Mouse (Mus musculus) kidney, postnatal 0 days (tissue): ENCODE measurements at regions not wholly inside any gene's neighbourhood (a gene's known extent, or its start where the extent isn't known, plus 50 kb on each side); places are given as distances from the start of the nearest gene placed in this dataset.
"Not testable (repeated sequence)": the region's sequence is repeated elsewhere in the genome, so short reads cannot be mapped to it uniquely, and the experiment has no call there.

Source experiments
- ATAC-seq: fragments of 200-750 bp; cut with Nextera tagmentation; replicated peaks from 2 replicates; pipeline ENCODE4 v1.8.0; 2017; ENCODE audit warnings: low read depth, moderate number of reproducible peaks, moderate TSS enrichment, moderate library complexity; ENCODE audit not compliant: low FRiP score
- DNase-seq: peaks from one replicate; pipeline ENCODE4 v3.0.0-alpha.2; 2016; ENCODE audit warnings: low spot score
- H3K27ac ChIP-seq: fragments of 300-500 bp; sonication (generic); 2 replicates; pipeline ENCODE4 v1.5.1; 2014; ENCODE audit warnings: mild to moderate bottlenecking
- H3K27me3 ChIP-seq: fragments of 300-500 bp; sonication (generic); 2 replicates; pipeline ENCODE4 v1.6.1; 2014; ENCODE audit warnings: low read length, mixed read lengths; ENCODE audit not compliant: insufficient read depth
- H3K36me3 ChIP-seq: fragments of 300-500 bp; sonication (generic); 2 replicates; pipeline ENCODE4 v1.6.1; 2014; ENCODE audit warnings: low read length, mixed read lengths; ENCODE audit not compliant: insufficient read depth
- H3K4me1 ChIP-seq: fragments of 300-500 bp; sonication (generic); replicated peaks from 2 replicates; pipeline ENCODE4 v1.6.1; 2014; ENCODE audit warnings: antibody characterized with exemption, low read length, mixed read lengths; ENCODE audit not compliant: insufficient read depth
- H3K4me2 ChIP-seq: fragments of 300-500 bp; sonication (generic); 2 replicates; pipeline ENCODE4 v1.6.1; 2014; ENCODE audit warnings: mild to moderate bottlenecking, low read length, moderate library complexity, mixed read lengths
- H3K4me3 ChIP-seq: fragments of 300-500 bp; sonication (generic); replicated peaks from 2 replicates; pipeline ENCODE4 v1.5.1; 2014; ENCODE audit warnings: low read depth, low read length
- H3K9ac ChIP-seq: fragments of 300-500 bp; sonication (generic); 2 replicates; pipeline ENCODE4 v1.6.1; 2014; ENCODE audit warnings: low read depth, low read length
- H3K9me3 ChIP-seq: fragments of 300-500 bp; sonication (generic); replicated peaks from 2 replicates; pipeline ENCODE4 v1.6.1; 2016; ENCODE audit warnings: low read length, inconsistent platforms, mixed read lengths
- CTCF ChIP-seq: IDR thresholded peaks from 2 replicates; pipeline ENCODE4 v1.5.1; 2016; ENCODE audit warnings: antibody characterized with exemption, low read depth, mild to moderate bottlenecking, moderate library complexity
- WGBS: fragments of 180-500 bp; shearing (Covaris S2); extraction: QIAGEN DNeasy Blood & Tissue Kit; methylation state at CpG from one replicate; pipeline ENCODE4 v1.1.7; 2014; 5-methylcytosine and 5-hydroxymethylcytosine counted together

GRCm38 (mm10) chr5:77762013-77762412, 354.2 kb upstream of the Igfbp7 start:
- ATAC-seq (no peak), DNase-seq (no peak)
- Histone ChIP-seq H3K9ac (no peak overlapping the region), H3K9me3 (no peaks in the 10 kb centered on the region), H3K4me1 (no peaks in the 10 kb centered on the region), H3K4me2 (no peak overlapping the region), H3K27ac (no peak overlapping the region), H3K4me3 (no peak overlapping the region), H3K27me3 (no peaks in the 10 kb centered on the region), H3K36me3 (no peaks in the 10 kb centered on the region)
- WGBS = 85% methylated on average over 6 of the region's 6 CpGs
- no peak for TF ChIP-seq CTCF

- no peaks in the 10 kb centered on the region for H3K4me1 ChIP-seq
- WGBS = 93% methylated on average over 1 of the region's 1 CpGs
- no peaks in the 10 kb centered on the region for H3K27me3 ChIP-seq
- H3K4me2 ChIP-seq = no peak overlapping the region
- DNase-seq (no peak), ATAC-seq (no peak)
- H3K36me3 ChIP-seq = no peaks in the 10 kb centered on the region
- H3K9me3 ChIP-seq = no peaks in the 10 kb centered on the region
- H3K9ac ChIP-seq = no peak overlapping the region
- no peak overlapping the region for H3K27ac ChIP-seq
- H3K4me3 ChIP-seq = no peak overlapping the region
- no peak for TF ChIP-seq CTCF
Measured at GRCm38 (mm10) chr5:77748933-77749332, 341.1 kb upstream of the Igfbp7 start.

DNA sequence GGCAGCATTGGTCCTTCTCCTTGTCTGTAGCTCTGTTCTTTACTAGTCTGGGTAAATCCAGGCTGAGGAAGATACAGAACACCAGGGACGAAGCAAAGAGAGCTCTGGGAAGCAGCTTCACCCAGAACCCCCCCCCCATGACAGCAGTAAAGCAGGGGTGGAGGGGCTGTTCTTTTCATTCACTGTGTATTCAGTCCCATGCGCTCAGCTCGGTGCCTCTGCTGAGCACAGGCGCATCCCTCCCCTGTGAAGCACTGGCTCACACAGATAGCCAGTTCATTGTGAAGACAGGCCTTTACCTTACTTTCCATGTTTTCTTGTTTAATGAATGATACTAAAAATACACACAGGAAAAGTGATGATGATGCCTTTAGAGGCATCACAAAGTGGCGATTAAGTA, 338.8 kb upstream of the Igfbp7 start:
- ATAC-seq = no peak
- DNase-seq = no peak
- H3K9me3 ChIP-seq = no peaks in the 10 kb centered on the region
- no peak overlapping the region for H3K27ac ChIP-seq
- no peak overlapping the region for H3K4me2 ChIP-seq
- H3K4me1 ChIP-seq = no peaks in the 10 kb centered on the region
- no peak overlapping the region for H3K4me3 ChIP-seq
- H3K36me3 ChIP-seq = no peaks in the 10 kb centered on the region
- no peak overlapping the region for H3K9ac ChIP-seq
- 74% methylated on average over 5 of the region's 5 CpGs for WGBS
- no peak for TF ChIP-seq CTCF
- H3K27me3 ChIP-seq = no peaks in the 10 kb centered on the region

- no peak for DNase-seq
- Histone ChIP-seq H3K27ac (no peak overlapping the region), H3K4me2 (no peak overlapping the region), H3K9ac (no peak overlapping the region), H3K4me3 (no peak overlapping the region), H3K9me3 (no peaks in the 10 kb centered on the region), H3K36me3 (no peaks in the 10 kb centered on the region), H3K4me1 (no peaks in the 10 kb centered on the region), H3K27me3 (no peaks in the 10 kb centered on the region)
- TF ChIP-seq CTCF = no peak
- no peak for ATAC-seq
- 65% methylated on average over 3 of the region's 3 CpGs for WGBS
Measured at GRCm38 (mm10) chr5:77743467-77743866, 335.6 kb upstream of the Igfbp7 start.

DNA sequence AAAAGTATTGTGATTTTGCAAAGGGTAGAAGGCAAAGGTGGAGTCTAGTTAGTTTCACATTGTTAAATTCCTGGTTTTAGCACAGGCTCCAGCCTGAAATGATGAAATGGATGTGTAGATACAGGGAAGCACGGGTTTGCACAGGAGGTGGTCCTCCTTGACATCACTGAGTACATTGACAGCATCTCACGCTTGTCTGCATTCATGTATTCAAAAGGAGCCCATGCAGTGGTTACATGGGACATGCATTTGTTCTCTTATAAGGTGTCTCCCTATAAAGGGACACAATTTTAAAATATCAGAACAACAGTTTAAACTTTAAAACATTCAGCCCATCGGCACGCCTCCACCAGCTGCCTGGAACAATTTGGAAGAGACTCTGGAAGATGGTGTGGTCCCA, 322.4 kb upstream of the Igfbp7 start:
- H3K4me2 ChIP-seq, H3K9ac ChIP-seq, ATAC-seq, H3K4me3 ChIP-seq, H3K27ac ChIP-seq, H3K4me1 ChIP-seq, H3K9me3 ChIP-seq, DNase-seq, H3K36me3 ChIP-seq, H3K27me3 ChIP-seq: not testable (repeated sequence)
- WGBS = 85% methylated on average over 4 of the region's 4 CpGs

- TF ChIP-seq CTCF = peak; percentile 24; the same call in 1 of the 2 replicates
- Histone ChIP-seq H3K9me3 (no peaks in the 10 kb centered on the region), H3K36me3 (no peaks in the 10 kb centered on the region), H3K4me2 (no peak overlapping the region), H3K4me3 (no peak overlapping the region), H3K9ac (no peak overlapping the region), H3K4me1 (no peaks in the 10 kb centered on the region), H3K27me3 (no peaks in the 10 kb centered on the region), H3K27ac (no peak overlapping the region)
- DNase-seq = no peak
- WGBS = 67% methylated on average over 3 of the region's 3 CpGs
- no peak for ATAC-seq
Measured at GRCm38 (mm10) chr5:77681592-77681991, 273.8 kb upstream of the Igfbp7 start.

GRCm38 (mm10) chr5:77672073-77672924, 264.5 kb upstream of the Igfbp7 start:
- Histone ChIP-seq H3K27ac (no peak overlapping the region), H3K9me3 (no peaks in the 10 kb centered on the region), H3K4me1 (no peaks in the 10 kb centered on the region), H3K4me3 (no peak overlapping the region), H3K27me3 (no peaks in the 10 kb centered on the region), H3K4me2 (no peak overlapping the region), H3K36me3 (no peaks in the 10 kb centered on the region), H3K9ac (no peak overlapping the region)
- no peak for DNase-seq
- no peak for ATAC-seq
- 86% methylated on average over 15 of the region's 15 CpGs for WGBS
- TF ChIP-seq CTCF = no peak
